Mouse (Mus musculus) small intestine, adult 2 months (tissue): ENCODE results near the gene Mrps9.

ENCODE experiments used
- CTCF ChIP-seq: fragments of 200-500 bp; IDR thresholded peaks from 2 replicates; pipeline ENCODE4 v1.5.1; 2012; ENCODE audit warnings: low read depth, mild to moderate bottlenecking, control low read depth, inconsistent platforms, low read length, moderate library complexity, mixed read lengths; ENCODE audit not compliant: insufficient replicate concordance, insufficient read length; ENCODE audit errors: extremely low read depth
- POLR2A ChIP-seq: fragments of 200-500 bp; IDR thresholded peaks from 2 replicates; pipeline ENCODE4 v1.6.1; 2012; ENCODE audit warnings: low read depth, mild to moderate bottlenecking, control low read depth, inconsistent platforms, low read length, moderate library complexity

GRCm38 (mm10) chr1:42889421-42889887, 38.4 kb downstream of the Mrps9 start:
- TF ChIP-seq CTCF (no peak), POLR2A (no peak)
